Mouse (Mus musculus) bone marrow macrophage, adult 2 months (primary cell): ENCODE data around the gene Slc5a3.
"Not testable (repeated sequence)": the region's sequence is repeated elsewhere in the genome, so short reads cannot be mapped to it uniquely, and the experiment has no call there.

Experiments used
- CTCF ChIP-seq: IDR thresholded peaks from 2 replicates; pipeline ENCODE4 v1.5.1; 2012; ENCODE audit warnings: low read depth, mild to moderate bottlenecking, low read length, moderate library complexity
- POLR2A ChIP-seq: IDR thresholded peaks from 2 replicates; pipeline ENCODE4 v1.6.1; 2012; ENCODE audit warnings: mild to moderate bottlenecking, low read depth, low read length, borderline replicate concordance

GRCm38 (mm10) chr16:92102931-92103330 lies 44.8 kb downstream of the Slc5a3 start:
- TF ChIP-seq CTCF, POLR2A: not testable (repeated sequence)
